Mouse (Mus musculus): Measurements from ENCODE around the gene Stat5a. TPM values are rescaled to one million over a fixed set of nuclear protein-coding genes. Genes with fewer than 3 reads are reported as not detected.

Gene Stat5a
- polyA plus RNA-seq, 2 experiments: 7.2 to 7.8 TPM

DNA sequence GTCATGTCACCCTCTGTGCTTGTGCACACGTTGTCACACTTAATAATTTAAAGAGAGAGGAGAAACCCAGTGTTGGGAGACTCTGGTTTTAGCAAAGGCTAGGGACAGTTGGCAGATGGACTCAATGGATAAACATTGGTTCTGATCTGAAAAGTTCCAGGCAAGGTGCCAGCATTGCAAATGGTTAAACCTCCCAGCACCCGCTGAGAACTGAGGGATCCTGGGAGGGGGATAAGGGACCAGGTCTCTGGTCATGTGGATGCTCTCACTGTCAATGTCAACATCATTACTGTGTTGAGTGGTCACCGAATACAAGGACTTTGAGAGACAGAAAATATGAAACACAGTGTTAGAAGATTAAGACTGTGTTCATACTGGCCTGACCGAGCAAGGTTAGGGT lies 42.4 kb upstream of the Stat5a start:
- 51% methylated on average over 4 of the region's 4 CpGs for WGBS (ENCODE audit: insufficient replicate concordance)
- no peak overlapping the region for H3K4me2 ChIP-seq (ENCODE audit: low read depth)

DNA sequence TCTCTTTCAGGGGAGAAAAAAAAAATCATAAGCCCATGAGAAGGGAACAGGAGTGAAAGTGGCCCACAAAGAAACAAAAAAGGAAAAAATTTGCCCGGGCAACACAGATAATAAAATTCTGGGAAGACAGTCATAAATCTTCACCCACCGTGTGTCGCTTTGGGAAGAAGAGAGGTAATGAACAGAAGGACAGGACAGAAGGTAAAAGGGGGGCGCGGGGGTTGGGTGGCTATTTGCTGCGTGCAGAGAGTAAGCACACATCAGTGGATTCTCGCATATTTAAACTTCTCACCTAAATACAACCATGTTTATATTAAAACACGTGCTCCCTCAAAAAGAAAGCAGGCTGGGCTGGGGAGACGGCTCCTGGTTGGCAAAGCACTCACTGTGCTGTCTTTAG lies 41.8 kb upstream of the Stat5a start:
- WGBS (ENCODE audit: insufficient replicate concordance): 69% methylated on average over 9 of the region's 9 CpGs
- no peak overlapping the region for H3K27ac ChIP-seq
- TF ChIP-seq CTCF (IDR thresholded peaks at IDR 0.05; ENCODE audit: low read depth): no peak
- TF ChIP-seq EP300 (IDR thresholded peaks at IDR 0.05; ENCODE audit: low read depth): no peak
- no peak overlapping the region for H3K4me2 ChIP-seq (ENCODE audit: low read depth)
- H3K4me1 ChIP-seq (replicated peaks; ENCODE audit: control insufficient read depth in 2 of 2, insufficient read depth in 2 of 2, low read length in 1 of 2): peaks cover 29 to 66% of the 10 kb centered on the region in 2 experiments
- ATAC-seq (ENCODE audit: insufficient read depth): no peak
- H3K27me3 ChIP-seq (ENCODE audit: control insufficient read depth, insufficient read depth, low read length): no peaks in the 10 kb centered on the region
- H3K9ac ChIP-seq (replicated peaks): no peak overlapping the region
- no peak for DNase-seq (ENCODE audit: low read depth in 3 of 3, low spot score in 3 of 3)
- H3K4me3 ChIP-seq (ENCODE audit: insufficient read depth in 1 of 2, low read depth in 2 of 2, low read length in 2 of 2): no peak overlapping the region
- H3K36me3 ChIP-seq (replicated peaks; ENCODE audit: control insufficient read depth, insufficient read depth, low read depth): no peaks in the 10 kb centered on the region
- no peaks in the 10 kb centered on the region for H3K9me3 ChIP-seq (ENCODE audit: control insufficient read depth, low read length)

More for the DNA sequence above, 42.4 kb upstream of the Stat5a start:
- DNase-seq (ENCODE audit: low read depth in 3 of 3, low spot score in 3 of 3): no peak
- Histone ChIP-seq H3K4me1 (replicated peaks; ENCODE audit: control insufficient read depth in 2 of 2, insufficient read depth in 2 of 2, low read length in 1 of 2) (peaks cover 29 to 62% of the 10 kb centered on the region in 2 experiments), H3K9ac (replicated peaks) (no peak overlapping the region), H3K36me3 (replicated peaks; ENCODE audit: control insufficient read depth, insufficient read depth, low read depth) (no peaks in the 10 kb centered on the region), H3K9me3 (ENCODE audit: control insufficient read depth, low read length) (no peaks in the 10 kb centered on the region), H3K27ac (no peak overlapping the region), H3K4me3 (ENCODE audit: insufficient read depth in 1 of 2, low read depth in 2 of 2, low read length in 2 of 2) (no peak overlapping the region), H3K27me3 (ENCODE audit: control insufficient read depth, insufficient read depth, low read length) (no peaks in the 10 kb centered on the region)
- ATAC-seq (ENCODE audit: insufficient read depth): no peak
- TF ChIP-seq CTCF (IDR thresholded peaks at IDR 0.05; ENCODE audit: low read depth) (no peak), EP300 (IDR thresholded peaks at IDR 0.05; ENCODE audit: low read depth) (no peak)

DNA sequence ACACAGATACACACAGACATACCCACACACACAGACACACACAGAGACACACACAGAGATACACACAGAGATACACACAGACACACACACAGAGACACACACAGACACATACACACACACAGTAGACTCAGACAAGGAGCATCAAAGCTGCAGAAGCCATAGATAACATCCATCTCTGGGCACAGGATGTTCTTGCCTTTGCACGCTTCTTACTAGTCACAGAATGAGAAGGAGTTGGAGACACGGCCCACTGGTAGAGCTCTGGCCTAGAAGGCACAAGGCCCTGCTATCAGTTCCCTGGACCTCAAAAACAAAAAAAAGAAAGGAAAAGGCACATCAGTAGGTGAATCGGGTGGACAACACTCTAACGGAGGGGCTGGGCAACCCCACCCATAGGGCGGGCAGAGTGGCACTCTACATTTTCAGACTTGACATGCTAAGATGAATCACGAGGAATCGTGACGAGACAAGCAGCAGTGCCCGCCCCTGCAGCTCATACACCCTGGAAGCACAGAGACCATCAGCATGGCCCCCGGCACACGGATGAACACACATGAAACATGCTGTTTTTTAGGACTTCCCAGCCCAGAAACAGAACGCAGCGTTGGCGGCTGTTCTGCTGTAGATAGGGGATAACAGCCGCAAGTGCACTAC lies 40.7 kb upstream of the Stat5a start:
- Histone ChIP-seq H3K4me2 (ENCODE audit: low read depth) (peak overlapping the region; percentile 45), H3K9ac (replicated peaks) (no peak overlapping the region), H3K27me3 (ENCODE audit: control insufficient read depth, insufficient read depth, low read length) (no peaks in the 10 kb centered on the region), H3K9me3 (ENCODE audit: control insufficient read depth, low read length) (no peaks in the 10 kb centered on the region), H3K4me3 (ENCODE audit: insufficient read depth in 1 of 2, low read depth in 2 of 2, low read length in 2 of 2) (no peak overlapping the region), H3K4me1 (replicated peaks; ENCODE audit: control insufficient read depth in 2 of 2, insufficient read depth in 2 of 2, low read length in 1 of 2) (peaks cover 33 to 70% of the 10 kb centered on the region in 2 experiments), H3K36me3 (replicated peaks; ENCODE audit: control insufficient read depth, insufficient read depth, low read depth) (no peaks in the 10 kb centered on the region), H3K27ac (peak overlapping the region; percentile 33)
- peak; percentile 42; the same call in 1 of the 2 replicates for TF ChIP-seq EP300 (IDR thresholded peaks at IDR 0.05; ENCODE audit: low read depth)
- TF ChIP-seq CTCF (IDR thresholded peaks at IDR 0.05; ENCODE audit: low read depth): no peak
- peak; percentile 56; the same call in 1 of the 2 replicates for ATAC-seq (ENCODE audit: insufficient read depth)
- peak in 1 of 3 experiments; percentile 58 for DNase-seq (ENCODE audit: low read depth in 3 of 3, low spot score in 3 of 3)
- WGBS (ENCODE audit: insufficient replicate concordance): 37% methylated on average over 15 of the region's 15 CpGs

DNA sequence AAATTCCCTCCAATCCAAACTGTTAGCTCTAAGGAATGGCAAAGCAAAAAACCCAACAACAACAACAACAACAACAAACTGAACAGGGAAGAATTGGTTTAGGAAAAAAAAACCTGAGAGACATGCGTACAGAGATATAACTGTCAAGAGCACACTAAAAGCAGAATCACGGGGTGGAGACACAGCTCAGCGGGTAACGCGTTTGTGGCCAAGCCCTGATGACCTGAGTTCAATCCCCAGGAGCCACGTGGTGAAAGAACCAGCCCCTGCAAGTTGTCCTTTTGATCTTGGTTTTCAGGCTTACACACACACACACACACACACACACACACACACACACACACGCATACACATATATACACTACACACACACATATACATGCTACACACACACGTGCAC lies 40.1 kb upstream of the Stat5a start:
- peak; percentile 39; the same call in 1 of the 2 replicates for ATAC-seq (ENCODE audit: insufficient read depth)

DNA sequence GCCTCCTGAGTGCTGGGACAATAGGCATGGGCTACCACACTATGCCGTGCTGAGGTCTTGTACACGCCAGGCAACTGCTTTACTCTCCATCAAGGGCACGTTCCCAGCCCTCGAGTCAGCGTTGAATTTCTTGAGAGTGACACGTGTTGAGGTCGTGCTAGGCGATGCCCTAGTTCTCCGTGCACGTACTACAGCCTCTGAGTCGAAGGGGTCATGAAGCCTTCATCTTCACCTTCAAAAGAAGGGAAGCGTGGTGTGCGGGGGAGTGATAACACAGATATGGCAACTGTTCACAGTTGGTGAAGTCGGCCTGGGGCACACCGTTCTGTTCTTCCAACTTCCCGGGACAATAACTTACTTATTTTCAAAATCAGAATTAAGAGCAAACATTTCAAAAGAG lies 39.5 kb upstream of the Stat5a start:
- Histone ChIP-seq H3K9me3 (ENCODE audit: control insufficient read depth, low read length) (no peaks in the 10 kb centered on the region), H3K4me3 (ENCODE audit: insufficient read depth in 1 of 2, low read depth in 2 of 2, low read length in 2 of 2) (no peak overlapping the region), H3K9ac (replicated peaks) (no peak overlapping the region), H3K27ac (peak overlapping the region; percentile 35), H3K4me1 (replicated peaks; ENCODE audit: control insufficient read depth in 2 of 2, insufficient read depth in 2 of 2, low read length in 1 of 2) (peaks cover 36 to 75% of the 10 kb centered on the region in 2 experiments), H3K27me3 (ENCODE audit: control insufficient read depth, insufficient read depth, low read length) (no peaks in the 10 kb centered on the region), H3K4me2 (ENCODE audit: low read depth) (no peak overlapping the region; the same call in 1 of the 2 replicates), H3K36me3 (replicated peaks; ENCODE audit: control insufficient read depth, insufficient read depth, low read depth) (no peaks in the 10 kb centered on the region)
- WGBS (ENCODE audit: insufficient replicate concordance): 20% methylated on average over 16 of the region's 16 CpGs
- ATAC-seq (ENCODE audit: insufficient read depth) (peak; percentile 55), DNase-seq (ENCODE audit: low read depth in 3 of 3, low spot score in 3 of 3) (no peak)
- TF ChIP-seq EP300 (IDR thresholded peaks at IDR 0.05; ENCODE audit: low read depth) (no peak; the same call in 1 of the 2 replicates), CTCF (IDR thresholded peaks at IDR 0.05; ENCODE audit: low read depth) (no peak)

More for the DNA sequence above, 40.1 kb upstream of the Stat5a start:
- H3K27me3 ChIP-seq (ENCODE audit: control insufficient read depth, insufficient read depth, low read length): no peaks in the 10 kb centered on the region
- no peak overlapping the region for H3K4me3 ChIP-seq (ENCODE audit: insufficient read depth in 1 of 2, low read depth in 2 of 2, low read length in 2 of 2)
- no peak overlapping the region for H3K9ac ChIP-seq (replicated peaks)
- TF ChIP-seq EP300 (IDR thresholded peaks at IDR 0.05; ENCODE audit: low read depth) (no peak), CTCF (IDR thresholded peaks at IDR 0.05; ENCODE audit: low read depth) (no peak)
- no peaks in the 10 kb centered on the region for H3K36me3 ChIP-seq (replicated peaks; ENCODE audit: control insufficient read depth, insufficient read depth, low read depth)
- H3K4me2 ChIP-seq (ENCODE audit: low read depth): peak overlapping the region; percentile 45
- H3K9me3 ChIP-seq (ENCODE audit: control insufficient read depth, low read length): no peaks in the 10 kb centered on the region
- peak overlapping the region; percentile 35 for H3K27ac ChIP-seq
- H3K4me1 ChIP-seq (replicated peaks; ENCODE audit: control insufficient read depth in 2 of 2, insufficient read depth in 2 of 2, low read length in 1 of 2): peaks cover 33 to 75% of the 10 kb centered on the region in 2 experiments
- 40% methylated on average over 8 of the region's 8 CpGs for WGBS (ENCODE audit: insufficient replicate concordance)
- no peak for DNase-seq (ENCODE audit: low read depth in 3 of 3, low spot score in 3 of 3)
